Mouse (Mus musculus): ENCODE measurements around the gene Cep135.

The Cep135 gene

DNA sequence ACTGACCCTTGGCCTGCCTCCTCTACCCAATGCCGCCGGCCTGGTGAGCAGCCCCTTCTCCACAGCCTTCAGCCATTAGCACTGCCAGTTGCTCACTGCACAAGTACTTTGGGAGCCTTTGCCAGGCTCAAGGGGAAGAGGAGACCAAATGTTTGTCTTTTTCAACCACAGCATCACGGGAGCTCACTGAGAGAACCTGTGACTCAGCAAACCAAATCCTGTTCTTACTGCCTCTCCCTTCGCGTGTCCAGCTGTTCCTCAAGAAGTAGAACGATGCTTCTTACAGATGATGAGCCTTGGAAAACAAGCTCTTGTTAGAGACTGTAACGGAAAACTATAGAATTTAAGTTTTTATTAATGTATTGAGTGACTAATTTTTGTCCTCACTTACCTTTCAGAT is 55.7 kb downstream of the Cep135 start:
- no peak for DNase-seq (ENCODE audit: low read depth, low spot score)

DNA sequence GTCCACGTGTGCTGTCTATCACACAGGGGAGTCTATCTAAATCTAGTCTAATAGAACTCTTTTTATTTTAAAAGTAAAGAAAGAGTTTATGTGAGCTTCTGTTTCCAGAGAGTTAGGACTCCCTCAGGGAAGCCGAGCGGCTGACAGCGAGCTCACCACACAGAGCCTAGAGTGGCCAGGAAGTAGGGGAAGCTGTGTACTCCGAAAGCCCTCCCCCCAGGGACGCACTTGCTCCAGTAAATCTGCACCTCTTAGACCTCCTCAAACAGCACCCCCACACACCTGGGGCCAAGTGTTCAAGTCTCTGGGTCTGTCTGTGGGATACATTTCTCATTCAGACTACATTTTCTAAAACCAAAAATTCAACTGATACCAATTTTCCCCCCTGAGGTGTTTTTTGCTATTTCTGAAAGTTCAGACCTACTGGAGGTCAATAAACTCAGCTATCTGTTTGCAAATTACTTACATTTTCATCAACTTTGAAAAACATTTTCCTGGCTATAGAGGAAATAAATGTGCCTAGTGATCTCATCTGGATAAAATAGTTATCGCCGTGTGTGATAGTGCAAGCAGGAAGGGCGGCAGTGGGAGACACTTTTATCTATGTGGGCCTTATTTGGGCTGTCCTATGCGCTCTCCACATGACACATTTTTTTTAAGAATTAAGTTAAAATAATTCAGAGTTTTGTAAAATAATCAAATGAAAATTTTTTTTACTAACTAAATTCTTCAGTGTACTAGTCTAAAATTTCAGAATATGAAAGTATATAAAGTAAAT is 56.8 kb downstream of the Cep135 start:
- DNase-seq (ENCODE audit: low read depth, low spot score), result no peak

DNA sequence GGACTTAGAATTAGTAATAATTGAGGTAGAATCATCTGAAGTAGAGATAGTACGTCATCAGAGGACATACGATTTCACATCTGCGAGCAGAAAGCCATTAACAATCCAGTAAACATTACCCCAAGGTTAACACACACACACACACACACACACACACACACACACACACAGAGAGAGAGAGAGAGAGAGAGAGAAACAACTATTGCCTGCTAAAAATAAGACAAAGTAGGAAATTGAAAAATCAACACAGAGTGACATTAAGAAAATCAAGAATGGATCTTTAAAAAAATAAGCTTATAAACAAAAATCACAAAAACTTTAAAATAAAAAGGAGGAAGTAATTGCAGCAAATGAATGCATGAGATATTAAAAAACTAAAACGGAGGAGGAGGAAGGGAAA is 61.4 kb downstream of the Cep135 start:
- DNase-seq (ENCODE audit: low read depth, low spot score), result no peak

DNA sequence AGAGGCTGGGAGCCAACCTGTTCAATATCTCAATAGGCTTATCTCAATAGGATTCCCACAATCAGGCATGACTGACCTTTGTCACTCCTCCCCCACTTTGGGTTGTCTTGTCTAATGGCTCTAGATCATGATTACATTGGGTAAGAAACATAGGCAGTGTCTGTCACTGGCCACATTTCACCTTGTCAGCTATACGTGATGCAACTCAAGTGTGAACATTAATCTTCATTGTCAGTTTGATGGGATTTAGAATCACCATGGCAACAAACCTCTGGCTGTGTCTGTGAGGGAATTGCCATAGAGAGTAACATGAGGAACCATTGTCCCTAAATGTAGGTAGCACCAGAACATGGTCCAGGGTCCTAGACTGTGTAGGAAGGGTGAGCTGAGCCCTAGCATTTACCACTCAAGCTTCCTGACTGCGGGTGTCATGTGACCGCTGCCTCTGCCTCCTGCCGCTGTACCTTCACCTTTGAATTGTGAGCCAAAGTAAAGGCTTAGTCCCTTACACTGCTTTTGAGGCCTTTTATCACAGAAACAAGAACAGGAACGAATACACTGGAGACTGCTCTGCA is 62.7 kb downstream of the Cep135 start:
- DNase-seq (ENCODE audit: low read depth, low spot score), result no peak

DNA sequence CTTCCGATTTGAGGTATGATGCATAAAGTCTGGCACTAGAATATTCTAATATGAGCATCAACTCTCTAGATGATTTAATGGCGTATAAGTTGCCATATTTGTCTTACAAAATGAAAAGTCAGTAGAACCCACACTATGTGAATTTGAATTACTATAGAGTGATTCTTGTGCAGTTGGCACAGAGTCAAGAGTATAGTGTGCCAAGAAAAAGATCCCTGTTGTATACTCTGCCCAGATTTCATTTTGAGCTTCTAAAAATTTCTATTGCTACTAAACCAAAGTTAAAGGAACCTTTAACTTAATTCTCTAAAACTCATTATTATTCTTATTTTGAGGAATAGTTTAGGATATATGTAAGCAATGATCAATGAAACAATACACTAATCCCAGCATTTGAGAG is 67.7 kb downstream of the Cep135 start, which contains the start of gene C530008M17Rik:
TSS of gene C530008M17Rik (plus strand) at position 301 of the 400 bp plus-strand sequence.
- no peak for DNase-seq (ENCODE audit: low read depth, low spot score)

DNA sequence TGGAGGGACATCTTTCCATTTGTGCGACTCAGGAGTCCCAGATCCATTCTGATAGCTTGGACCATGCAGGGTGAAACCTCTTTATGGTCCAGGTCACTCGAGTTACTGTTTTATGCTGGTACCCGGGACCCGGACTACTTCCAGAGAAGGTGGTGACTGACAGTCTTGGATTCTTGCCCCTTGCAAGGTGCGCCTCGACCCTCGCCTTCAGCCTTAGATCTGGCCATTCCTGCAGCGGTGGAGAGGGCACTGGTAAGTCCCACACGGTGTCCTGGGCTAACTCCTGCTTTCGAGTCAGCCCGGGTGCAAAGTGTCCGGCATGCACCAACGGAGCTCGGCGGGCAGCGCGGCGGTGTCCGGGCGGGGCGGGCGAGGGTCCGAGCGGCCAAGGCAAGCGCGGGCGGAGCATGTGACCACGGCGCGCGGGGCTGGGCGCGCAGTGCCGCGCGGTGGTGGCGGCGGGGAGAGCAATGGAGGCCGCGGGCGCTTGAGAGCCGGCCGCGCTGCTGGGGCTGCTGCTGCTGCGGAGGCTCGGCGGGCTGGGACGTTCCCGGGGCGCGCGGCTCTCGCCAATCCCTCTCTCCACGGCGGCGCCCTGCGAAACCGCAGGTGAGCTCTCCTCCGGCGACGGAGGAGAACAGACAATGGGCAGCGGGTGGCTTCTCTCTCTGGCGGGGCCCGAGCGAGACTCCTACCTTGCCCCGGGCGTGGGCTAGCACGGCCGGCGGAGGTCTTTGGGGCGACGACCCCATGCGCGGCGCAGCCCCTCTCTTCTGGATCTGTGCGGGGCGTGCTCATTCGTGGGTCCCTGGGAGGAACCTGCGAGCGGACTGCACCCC is 69.0 kb downstream of the Cep135 start:
- peak; percentile 25 for DNase-seq (ENCODE audit: low read depth, low spot score)

DNA sequence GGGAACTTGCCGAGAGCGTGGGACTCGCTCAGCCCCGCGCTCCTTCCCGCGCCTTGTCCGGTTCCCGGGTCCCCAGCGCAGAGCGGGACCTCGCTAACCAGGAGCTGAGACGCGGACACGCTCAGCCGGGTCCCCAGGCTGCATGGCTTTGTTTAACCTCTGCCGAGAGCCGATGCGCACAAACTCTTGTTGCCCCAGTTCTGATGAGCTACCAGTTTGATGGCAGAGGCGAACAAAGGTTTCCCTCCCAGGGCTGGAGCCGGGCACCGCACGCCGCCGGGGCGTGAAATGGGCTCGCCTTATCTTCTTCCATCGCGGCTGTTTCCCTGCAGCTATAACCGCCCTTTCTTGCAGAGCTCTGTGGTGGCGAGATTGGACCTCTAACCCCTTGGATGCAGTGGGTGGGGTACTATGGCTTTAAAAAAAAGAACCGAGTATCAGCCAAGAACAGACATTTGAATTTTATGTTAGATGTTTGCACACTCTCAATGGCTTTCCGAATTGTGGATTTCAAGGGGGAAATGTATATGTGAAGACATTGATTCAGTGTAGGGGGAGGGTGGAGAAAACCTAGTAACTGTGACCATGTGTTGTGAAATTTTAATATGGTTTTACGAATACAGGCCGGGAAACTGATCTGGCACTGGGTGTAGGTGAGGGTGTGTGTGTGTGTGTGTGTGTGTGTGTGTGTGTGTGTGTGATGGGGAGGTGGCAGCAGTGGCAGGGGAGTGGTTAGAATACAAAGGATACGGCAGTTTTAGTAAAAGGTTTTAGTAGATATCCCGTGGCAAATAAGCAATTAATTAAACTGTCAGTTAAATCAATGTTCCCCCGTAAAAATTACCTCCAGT is 69.8 kb downstream of the Cep135 start:
- peak; percentile 45 for DNase-seq (ENCODE audit: low read depth, low spot score)

DNA sequence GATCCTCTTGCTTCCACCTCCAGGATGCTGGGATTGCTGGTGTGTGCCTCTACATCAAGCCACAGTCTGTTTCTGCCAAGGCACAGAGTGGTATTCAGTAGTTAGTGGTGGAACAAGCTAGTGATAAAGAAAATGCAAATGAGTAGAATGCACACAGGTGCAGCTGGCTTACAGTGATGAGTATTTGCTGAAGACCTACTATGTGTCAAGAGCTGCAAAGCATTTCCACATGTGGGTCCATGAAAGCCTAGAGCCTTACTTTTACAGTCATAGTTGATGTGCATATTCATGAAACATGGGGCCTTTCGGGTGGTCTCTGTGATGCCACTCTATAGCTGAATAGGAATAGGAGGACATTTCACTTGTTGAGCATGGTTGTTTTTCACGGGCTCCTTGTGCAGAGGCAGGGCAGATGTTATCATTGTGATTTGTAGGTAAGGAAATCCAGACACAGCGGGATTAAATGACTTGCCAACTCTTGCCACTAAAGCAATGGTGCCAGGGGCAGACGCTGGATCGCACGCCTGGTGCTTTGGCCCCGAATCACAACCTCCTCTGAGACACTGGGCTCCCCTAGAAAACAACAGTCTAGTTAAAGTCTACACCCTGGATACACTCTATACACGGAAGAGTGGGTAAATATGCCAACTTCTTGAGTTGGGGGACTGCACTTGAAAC is 71.6 kb downstream of the Cep135 start:
- DNase-seq (ENCODE audit: low read depth, low spot score), result no peak

DNA sequence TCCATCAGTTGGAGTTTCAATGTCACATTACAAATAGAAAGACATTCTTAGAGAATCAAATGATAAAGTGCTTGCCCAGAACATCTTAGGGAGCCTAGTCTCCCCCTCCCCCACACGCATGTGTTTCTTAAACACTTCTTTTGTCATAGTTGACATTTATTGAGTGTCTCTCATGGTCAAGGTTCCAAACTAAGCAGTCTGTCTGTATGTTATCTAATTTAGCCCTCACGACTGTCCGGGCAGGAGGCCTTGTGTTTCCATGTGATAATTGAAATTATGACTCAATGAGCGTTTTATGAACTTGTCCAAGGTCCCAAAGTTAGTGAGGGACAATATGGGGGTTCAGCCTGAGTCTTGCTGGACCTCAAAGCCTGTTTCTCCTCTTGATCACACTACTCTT is 72.8 kb downstream of the Cep135 start:
- no peak for DNase-seq (ENCODE audit: low read depth, low spot score)

DNA sequence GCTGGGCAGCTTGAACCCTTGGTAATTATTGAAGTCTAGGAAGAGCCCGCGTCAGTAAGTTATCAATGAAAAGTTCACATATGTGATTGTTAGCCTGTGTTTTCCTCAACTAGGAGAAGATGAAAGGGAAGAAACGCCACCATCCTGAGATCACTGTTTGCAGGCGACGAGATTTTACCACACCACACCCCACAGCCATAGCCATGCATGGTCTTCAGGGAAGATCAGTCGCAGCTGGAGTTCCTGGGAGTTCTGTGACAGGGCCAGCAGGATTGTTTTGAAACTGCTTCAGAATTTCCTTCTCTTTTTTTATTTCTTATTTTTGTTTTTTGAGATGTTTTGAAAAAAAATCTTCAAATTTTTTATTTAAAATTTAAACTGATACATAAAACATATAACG is 76.4 kb downstream of the Cep135 start:
- DNase-seq (ENCODE audit: low read depth, low spot score), result no peak

DNA sequence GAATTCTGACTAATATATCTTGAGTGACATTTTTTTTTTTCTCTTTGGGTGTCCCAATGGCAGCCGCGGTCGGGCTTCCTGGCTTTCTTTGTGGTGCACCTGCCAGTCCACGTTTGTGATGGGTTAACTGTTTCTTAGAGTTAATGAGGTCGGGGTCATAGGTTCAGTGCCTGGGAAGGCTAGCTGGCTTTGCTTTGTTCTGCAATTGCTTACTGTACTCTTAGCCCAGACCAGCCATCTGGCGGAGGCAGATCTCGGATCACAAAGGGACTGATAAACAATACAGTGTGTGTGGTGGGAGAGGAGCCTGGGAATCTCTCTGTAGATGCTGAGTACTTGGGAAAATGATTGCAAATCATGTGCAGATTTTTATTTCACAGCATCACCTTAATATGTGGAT is 76.9 kb downstream of the Cep135 start:
- DNase-seq (ENCODE audit: low read depth, low spot score), result no peak

DNA sequence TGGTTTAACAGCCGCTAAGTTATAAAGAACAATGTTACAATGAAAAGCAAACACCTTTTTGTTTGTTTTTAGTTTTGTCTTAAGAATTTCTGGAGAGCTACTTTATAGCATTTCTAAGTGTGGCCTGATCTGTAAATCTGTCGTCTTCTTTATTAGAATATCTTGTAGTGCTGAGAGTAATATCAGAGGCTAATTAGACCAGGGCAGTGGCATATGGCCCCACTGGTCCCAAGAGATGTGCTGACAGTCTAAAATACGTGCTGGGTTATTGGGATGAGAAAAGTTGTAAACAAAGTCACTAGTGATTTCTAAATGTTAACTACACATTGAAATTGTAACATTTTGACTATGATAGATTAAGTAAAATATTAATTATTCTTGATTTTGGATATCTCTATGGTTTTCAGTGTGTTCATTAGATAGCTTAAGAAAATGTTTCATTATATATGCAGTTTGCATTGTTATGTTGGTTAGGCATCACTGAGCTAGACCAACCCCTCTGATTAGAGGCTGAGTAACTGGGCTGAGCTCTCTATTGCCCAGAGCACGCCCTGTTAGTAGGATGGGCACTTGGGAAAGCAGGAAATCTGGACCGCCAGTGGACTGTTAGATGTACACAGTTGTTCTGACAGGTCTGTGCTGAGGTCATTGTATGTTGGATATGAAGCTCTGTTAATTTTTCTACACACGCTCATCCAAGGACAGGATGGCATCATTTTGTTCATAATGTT is 77.7 kb downstream of the Cep135 start:
- no peak for DNase-seq (ENCODE audit: low read depth, low spot score)

DNA sequence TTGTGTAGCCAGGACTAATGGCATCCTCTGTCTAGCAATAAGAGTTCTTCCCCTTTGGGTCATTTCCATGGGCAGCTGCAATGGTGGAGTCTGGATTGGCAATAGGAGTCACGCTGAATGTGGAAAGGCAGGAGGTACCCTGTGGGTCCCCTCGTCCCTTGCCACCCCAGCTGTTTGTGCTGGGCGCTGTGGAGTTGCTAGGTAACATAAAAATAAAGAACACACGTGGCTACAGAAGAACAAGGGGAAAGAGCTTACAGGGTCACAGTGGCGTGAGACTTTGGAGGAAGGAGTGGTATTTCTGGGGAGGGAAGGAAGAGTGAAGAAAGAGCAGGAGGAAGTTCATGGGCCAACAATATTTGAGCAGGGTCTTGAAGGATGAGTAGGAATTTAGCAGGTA is 79.6 kb downstream of the Cep135 start:
- no peak for DNase-seq (ENCODE audit: low read depth, low spot score)

DNA sequence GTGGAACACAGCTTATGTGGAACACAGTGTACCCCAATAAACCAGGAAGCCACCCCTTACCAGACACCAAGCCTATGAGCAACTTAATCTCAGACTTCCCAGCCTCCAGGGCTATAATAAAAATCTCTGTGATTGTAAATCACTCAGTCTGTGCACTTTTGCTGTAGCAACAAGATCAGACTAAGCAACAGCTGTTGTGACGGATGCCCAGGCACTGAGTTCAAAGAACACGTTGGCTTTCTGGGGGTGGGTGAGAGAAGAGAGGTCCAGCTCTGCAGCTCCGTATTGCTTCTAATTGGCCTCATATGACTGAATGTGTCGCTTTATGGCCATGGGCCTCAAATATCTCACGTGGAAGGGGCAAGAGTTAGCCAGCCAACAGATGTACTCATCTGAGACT is 80.0 kb downstream of the Cep135 start:
- no peak for DNase-seq (ENCODE audit: low read depth, low spot score)

DNA sequence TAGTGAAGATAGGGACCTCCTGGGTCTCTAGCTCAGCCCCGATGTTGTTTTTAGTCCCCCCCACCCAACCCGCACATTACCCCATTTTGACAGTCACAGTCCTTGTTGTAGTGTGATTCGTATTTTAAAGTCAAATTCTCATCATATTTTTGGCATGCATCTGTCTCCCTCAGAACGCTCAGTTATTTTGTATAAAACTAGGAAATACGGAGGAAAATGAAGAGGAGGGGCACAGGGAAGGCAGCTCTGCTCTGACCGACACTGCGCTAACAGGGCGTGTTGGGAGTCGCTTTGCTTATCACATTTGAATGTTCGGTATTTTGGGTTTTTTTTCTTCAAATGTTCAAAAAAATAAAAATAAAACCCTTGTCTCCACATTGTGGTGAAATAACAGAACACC is 81.7 kb downstream of the Cep135 start:
- no peak for DNase-seq (ENCODE audit: low read depth, low spot score)

DNA sequence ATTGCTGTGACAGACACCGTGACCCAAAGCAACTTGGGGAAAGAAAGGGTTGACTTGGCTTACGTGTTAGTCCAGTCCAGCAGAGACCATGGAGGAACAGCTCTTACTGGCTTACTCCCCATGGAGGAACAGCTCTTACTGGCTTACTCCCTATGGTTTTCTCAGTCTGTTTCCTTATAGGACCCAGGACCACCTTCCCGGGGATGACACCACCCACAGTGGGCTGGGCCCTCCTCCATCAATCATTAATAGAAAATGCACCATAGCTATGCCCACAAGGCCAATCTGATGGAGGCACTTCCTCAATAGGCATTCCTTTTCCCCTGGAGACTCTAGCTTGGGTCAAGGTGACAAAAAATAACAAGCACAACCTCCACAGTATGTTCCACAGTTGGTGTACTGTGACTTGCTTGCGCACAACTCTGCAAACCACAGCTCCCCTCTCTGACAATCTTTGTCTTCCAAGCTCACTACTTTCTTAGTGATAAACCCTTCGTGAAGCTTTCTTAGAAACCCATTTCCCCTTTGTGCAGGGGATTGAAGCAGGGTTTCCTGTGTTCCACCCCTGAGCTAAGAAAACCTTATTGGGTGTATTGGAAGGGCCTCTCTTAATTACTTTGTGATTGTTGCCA is 85.6 kb downstream of the Cep135 start:
- no peak for DNase-seq (ENCODE audit: low read depth, low spot score)

DNA sequence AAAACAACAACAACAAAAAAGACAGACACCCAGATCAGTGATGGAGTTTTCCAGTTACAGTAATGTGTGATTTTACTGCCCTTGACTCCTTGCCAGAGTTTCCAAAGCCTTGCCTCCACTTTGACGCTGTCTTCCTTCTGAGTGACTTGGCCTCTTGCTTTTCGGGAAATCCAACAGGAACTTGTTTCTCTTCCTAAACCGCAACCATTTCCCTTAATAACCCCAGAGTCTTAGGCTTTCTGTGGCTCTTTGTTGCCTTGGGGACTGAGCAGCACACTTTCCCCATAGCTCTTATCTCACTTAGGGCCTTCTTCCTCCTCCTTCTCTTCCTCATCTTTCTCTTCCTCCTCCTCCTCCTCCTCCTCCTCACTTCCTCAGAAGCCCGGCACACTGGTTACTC is 86.9 kb downstream of the Cep135 start:
- no peak for DNase-seq (ENCODE audit: low read depth, low spot score)

DNA sequence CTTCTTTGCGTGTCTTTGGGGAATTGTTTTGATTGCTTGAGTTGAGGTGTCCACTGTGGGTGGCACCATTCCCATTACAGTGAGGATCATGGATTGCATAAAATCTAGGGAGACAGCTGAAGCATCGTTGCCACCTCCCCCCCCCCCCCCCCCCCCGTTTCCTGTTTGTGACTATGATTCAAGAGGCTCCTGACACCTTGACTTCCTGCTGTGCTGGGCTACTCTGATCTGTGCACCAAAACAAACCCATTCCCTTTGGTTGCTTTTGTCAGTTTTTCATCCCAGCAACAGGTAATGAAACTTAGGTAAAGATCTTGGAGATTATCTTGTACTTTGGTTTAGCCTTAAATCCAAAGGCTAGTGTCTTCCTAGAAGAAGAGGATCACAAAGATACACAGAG is 92.5 kb downstream of the Cep135 start:
- no peak for DNase-seq (ENCODE audit: low read depth, low spot score)

DNA sequence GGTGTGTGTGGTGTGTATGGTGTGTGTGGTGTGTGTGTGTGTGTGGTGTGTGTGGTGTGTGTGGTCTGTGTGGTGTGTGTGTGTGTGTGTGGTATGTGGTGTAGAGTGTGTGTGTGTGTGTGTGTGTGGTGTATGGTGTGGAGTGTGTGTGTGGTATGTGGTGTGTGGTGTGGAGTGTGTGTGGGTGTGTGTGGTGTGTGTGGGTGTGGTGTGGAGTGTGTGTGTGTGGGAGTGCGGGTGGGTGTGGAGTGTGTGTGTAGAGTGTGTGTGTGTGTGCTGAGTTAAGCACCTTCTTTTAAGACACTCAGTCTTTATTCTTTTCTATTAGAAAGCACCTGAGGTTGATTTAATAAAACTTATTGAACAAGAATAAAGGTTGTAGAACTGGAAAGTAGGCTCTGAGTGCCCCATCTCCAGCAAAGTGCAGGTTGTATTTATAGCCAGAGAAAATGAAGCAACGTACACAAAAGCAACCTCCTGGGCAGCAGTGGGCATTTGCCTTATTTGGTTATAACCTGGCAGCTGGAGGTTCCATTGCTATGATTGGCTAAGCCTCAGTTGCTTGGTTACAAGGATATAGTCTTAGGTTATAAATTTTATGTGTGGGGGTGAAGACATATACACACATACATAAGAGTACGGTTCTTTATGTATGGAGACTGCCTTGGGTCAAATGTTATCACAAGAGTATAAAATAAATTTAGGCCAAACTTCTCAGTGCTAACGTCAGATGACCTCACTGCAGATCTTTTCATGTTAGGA is 93.6 kb downstream of the Cep135 start:
- DNase-seq (ENCODE audit: low read depth, low spot score), result no peak
